Mouse (Mus musculus) inflammation-experienced regulatory T-cells, adult 6 months (primary cell): ENCODE results near the gene Bcl11a. TPM values are rescaled to one million over a fixed set of nuclear protein-coding genes. Genes with fewer than 3 reads are reported as not detected.

ENCODE experiments used
- ATAC-seq: one replicate; pipeline ENCODE4 v1.8.0; 2017
- polyA plus RNA-seq, 3 experiments: library from polyadenylated mRNA; unstranded; fragments of 100-300 nt; shearing (Covaris generic); gene quantifications; one replicate each; pipeline ENCODE4 v1.2.1; 2017

Gene Bcl11a
- polyA plus RNA-seq, 3 experiments from 2014 or later: 0.35 to 0.51 (median 0.44) TPM

- ATAC-seq: no peak
These were observed 2.7 kb downstream of the Bcl11a start for GRCm38 (mm10) chr11:24080541-24080940.

GRCm38 (mm10) chr11:24081016-24081686, 3.3 kb downstream of the Bcl11a start:
- ATAC-seq: no peak

- no peak for ATAC-seq
These were observed 4.0 kb downstream of the Bcl11a start for GRCm38 (mm10) chr11:24081687-24082384.

- no peak for ATAC-seq
These were observed 4.7 kb downstream of the Bcl11a start for GRCm38 (mm10) chr11:24082385-24083075.

GRCm38 (mm10) chr11:24083076-24083405, 5.2 kb downstream of the Bcl11a start:
- ATAC-seq: no peak

GRCm38 (mm10) chr11:24083423-24083822, 5.6 kb downstream of the Bcl11a start:
- no peak for ATAC-seq

GRCm38 (mm10) chr11:24084077-24084476, 6.2 kb downstream of the Bcl11a start:
- no peak for ATAC-seq

GRCm38 (mm10) chr11:24084590-24084989, 6.7 kb downstream of the Bcl11a start:
- no peak for ATAC-seq

- no peak for ATAC-seq
These were observed 8.1 kb downstream of the Bcl11a start for GRCm38 (mm10) chr11:24085986-24086385.

GRCm38 (mm10) chr11:24087069-24087468, 9.2 kb downstream of the Bcl11a start:
- no peak for ATAC-seq

GRCm38 (mm10) chr11:24090443-24090842, 12.6 kb downstream of the Bcl11a start:
- no peak for ATAC-seq

- ATAC-seq: no peak
These were observed 13.7 kb downstream of the Bcl11a start for GRCm38 (mm10) chr11:24091393-24092080.

- no peak for ATAC-seq
These were observed 14.8 kb downstream of the Bcl11a start for GRCm38 (mm10) chr11:24092618-24093017.

- ATAC-seq: no peak
These were observed 16.2 kb downstream of the Bcl11a start for GRCm38 (mm10) chr11:24094086-24094487.

- no peak for ATAC-seq
These were observed 17.4 kb downstream of the Bcl11a start for GRCm38 (mm10) chr11:24095236-24095635.

- no peak for ATAC-seq
These were observed 17.9 kb downstream of the Bcl11a start for GRCm38 (mm10) chr11:24095656-24096353.

GRCm38 (mm10) chr11:24096483-24096882, 18.6 kb downstream of the Bcl11a start:
- ATAC-seq: no peak

- no peak for ATAC-seq
These were observed 19.2 kb downstream of the Bcl11a start for GRCm38 (mm10) chr11:24097026-24097425.

- ATAC-seq: no peak
These were observed 20.2 kb downstream of the Bcl11a start for GRCm38 (mm10) chr11:24098069-24098468.

- ATAC-seq: no peak
These were observed 20.8 kb downstream of the Bcl11a start for GRCm38 (mm10) chr11:24098662-24099061.

GRCm38 (mm10) chr11:24099215-24099614, 21.4 kb downstream of the Bcl11a start:
- no peak for ATAC-seq

GRCm38 (mm10) chr11:24099886-24100293, 22.0 kb downstream of the Bcl11a start:
- ATAC-seq: no peak
